Mouse (Mus musculus) mouse embryonic stem cell (cell line): ENCODE measurements around the gene Fcgr2b.

Experiments
- in situ Hi-C, 2 experiments: fragments of 300-500 bp; cut with MboI; formaldehyde crosslinking; loops; 1 replicate in 1 of 2; 3 replicates in 1 of 2; pipeline ENCODE4 v1.14.3; 2019 to 2020; ENCODE audit warnings: low sequenced_read_pairs in 2 of 2, low pct_unique_long_range_greater_than_20kb in 1 of 2, mixed read lengths in 1 of 2; ENCODE audit not compliant: unreplicated experiment in 1 of 2

The Fcgr2b gene

DNA sequence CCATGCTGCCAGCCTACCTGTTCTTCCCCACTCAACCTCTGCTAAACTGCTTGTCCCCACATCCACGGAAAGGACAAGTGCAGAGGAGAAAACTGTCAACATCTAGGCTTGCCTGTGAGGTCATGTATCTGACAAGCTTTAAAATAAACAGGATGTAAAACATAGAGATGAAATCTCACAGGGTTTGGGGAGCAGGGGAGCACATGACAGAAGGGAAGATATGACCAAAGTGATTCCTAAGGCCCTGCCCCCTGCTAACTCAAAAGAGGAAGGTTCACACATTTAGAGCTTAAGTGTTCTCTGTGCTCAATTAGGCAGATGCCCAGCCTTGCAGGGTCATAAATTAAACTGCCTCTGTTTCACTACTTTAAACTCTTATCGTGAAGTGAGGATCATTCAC is 42.0 kb downstream of the Fcgr2b start:
- in situ Hi-C loops, result no loop called here

DNA sequence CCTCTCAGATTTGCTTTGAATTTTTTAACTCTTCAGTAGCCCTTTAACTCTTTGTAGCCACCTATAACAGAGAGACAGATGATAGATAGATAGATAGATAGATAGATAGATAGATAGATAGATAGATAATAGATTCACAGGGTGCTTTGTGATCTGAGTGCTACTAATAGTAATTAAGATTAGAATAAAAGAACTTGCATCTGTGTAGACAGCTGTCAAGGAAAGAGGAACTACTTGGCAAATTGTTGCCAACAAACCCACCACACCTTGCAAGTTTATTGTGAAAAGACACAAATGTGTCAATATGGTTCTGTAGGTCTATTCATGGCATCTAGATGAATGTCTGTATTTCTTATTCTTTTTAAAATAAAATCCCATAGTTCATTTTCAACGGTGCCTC is 42.4 kb downstream of the Fcgr2b start:
- in situ Hi-C loops, result no loop called here

DNA sequence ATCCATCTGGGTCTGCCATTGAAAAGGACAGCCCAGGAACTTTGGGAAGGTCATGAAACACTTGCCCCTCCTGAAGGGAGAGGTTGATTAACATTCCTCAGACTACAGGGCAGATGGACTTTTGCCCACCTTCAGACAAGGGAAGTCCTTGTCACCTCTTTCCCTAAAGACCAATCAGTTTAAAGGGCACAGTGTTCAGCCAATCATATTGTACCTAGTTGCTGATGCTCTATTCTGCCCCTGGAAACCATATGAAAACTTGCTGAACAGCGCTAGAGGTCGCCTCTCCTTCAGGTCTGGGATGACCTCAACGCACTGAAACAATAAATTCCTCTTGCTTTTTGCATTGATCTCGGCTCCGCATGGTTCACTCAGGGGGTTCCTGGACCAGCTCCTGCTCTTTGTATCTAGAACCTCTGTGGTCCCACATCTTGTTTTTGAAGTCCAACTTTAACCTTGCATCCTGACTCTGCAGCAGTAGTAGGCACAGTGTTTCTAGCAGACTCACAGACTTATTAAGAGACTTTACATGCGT is 42.9 kb downstream of the Fcgr2b start:
- in situ Hi-C loops, result no loop called here

DNA sequence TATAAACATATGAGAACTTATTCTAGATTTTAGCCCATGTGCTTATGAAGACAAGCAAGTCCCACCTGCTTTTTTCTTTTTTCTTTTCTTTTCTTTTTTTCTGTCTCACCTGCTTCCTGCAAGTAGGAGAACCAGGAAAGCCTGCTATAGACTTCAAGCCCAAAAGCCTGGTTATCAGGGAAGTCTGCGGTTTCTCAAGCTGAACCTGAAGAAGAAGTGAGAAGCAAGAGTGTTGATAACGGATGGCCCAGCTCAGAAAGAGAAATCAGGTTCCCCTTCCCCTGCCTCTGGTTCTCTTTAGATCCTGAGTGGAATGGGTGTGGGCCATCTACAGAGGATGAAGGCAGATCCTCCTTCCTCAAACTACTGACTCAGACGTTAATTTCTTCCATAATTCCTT is 44.3 kb downstream of the Fcgr2b start:
- in situ Hi-C loops, result no loop called here

DNA sequence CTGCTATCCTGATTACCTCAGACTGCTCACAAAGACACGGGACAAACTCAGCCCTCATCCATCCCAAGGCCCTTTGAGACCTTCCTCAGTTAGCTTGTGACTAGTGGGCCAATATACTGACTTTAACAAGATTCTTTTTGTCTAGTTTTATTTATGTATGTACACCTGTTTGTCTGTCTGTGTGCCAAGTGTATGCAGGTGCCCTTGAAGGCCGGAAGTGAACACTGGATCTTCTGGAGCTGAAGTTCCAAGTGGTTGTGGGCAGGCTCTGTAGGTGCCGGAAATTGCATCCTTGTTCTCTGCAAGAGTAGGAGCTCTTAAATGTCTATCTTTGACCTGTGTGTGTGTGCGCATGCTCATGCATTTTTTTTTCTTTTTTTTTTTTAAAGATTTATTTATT is 47.1 kb downstream of the Fcgr2b start:
- in situ Hi-C loops, result no loop called here

DNA sequence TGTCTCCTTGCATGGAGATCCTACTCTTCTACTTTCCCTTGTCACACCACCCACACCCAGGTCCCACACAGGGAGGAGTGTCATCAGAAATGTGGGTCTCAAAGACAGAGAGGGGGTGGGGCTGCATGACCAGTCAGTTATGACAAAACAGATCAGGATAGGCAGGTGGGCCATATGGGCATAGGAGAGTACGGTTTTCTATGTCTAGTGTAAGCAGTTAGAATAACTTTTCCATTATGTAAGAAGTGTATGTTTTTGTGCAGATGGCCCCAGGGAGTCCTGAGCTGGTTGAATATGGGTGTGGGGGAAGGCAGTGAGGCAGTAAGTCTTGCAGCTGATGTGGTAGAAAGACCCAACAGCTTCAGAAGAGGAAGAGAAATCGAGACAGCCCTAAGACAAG is 47.9 kb downstream of the Fcgr2b start:
- in situ Hi-C loops, result no loop called here

DNA sequence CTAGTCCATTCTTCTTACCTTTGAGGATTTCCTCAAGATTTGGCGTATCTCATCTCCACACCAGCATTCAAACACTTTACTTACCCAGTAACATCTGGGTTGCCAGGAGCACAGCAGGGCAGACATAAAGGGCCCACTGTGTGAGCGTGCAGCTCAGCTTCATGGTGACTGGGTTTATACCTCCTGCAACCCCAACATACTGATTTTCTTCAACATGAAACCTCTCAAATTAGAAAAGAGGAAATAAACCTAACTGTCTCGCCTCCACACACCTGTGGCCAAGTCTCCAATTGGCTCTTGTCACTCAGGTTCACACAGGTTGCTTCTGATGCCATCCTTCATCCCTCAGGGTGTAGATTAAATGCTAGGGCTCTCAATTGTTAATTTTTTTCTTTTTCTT is 49.0 kb downstream of the Fcgr2b start, which contains the start of gene Fcrla:
TSS of gene Fcrla (minus strand) at position 206 of the 400 bp plus-strand sequence.
- in situ Hi-C loops, result no loop called here

DNA sequence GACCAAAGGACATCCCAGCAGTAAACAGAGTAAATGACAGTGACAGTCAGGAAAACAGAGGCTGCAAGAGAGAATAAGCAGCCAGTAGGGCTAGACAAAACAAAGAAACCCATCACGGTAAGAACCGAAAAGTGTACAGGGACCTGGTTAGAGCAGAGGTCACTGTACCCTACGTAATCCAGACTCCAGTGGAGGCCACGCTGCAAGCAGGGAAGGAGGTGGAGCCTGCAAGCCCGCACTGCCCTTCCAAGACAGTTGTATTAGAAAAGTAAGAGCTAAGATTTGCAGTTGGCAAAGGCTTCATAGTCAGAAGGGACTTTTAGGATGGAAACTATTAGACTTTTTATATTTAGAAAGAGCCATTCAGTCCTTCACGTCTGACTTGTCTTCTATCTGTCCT is 49.4 kb downstream of the Fcgr2b start:
- in situ Hi-C loops, result no loop called here

DNA sequence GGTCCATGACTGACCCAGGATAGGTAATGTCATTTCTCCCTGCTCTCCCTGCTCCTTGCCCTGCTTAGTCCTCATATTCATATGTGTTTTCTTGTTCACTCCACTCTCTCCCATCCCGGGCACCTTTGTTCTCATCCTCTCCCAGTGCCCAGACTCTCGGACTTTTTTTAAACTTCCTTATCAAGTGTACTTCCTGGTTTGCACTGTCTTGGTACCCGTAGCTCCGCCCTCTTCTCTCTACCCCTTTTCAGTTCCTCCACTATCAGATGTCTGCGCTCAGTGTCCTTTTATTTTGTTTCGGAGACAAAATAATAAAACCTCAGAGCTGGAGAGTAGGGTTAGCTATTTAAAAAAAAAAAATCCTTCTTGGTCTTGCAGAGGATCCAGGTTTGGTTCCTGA is 51.9 kb downstream of the Fcgr2b start:
- in situ Hi-C loops, result no loop called here

DNA sequence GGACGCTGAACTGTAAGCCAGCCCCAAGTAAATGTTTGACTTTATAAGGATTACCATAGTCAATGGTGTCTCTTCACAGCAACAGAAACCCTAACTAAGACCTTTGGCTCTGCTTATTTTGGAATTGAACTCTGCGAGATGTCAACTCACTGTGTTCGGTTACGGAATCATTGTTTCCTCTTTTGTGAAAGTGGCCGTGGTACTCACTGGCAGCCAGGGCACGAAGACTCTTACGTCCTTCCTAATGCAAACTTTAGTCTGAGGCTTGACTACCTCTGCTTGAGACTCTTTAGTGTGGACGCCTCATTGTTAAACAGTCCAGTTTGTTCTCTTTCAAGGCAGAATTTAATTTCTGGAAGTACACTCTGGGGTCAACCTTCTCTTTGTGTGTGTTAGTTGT is 57.0 kb downstream of the Fcgr2b start:
- in situ Hi-C loops, result no loop called here

DNA sequence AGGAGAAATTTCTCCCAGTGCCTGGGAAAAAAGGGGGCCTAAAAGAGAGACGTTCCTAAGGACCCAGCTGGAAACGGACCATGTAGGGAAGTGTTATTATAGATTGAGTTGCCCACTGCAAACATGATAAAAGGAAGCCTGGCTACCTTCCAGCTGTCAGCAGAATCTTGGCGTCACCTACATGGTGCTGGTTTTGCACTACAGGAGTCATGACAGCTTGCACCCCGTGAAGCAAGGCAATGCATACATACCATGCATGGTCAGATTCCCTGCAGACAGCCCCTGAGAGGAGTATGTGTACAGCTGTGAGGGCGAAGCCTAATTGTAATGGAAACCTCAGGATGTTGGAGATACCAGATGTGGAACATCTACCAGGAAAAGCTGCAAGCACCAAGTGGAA is 60.7 kb downstream of the Fcgr2b start:
- in situ Hi-C loops, result no loop called here

DNA sequence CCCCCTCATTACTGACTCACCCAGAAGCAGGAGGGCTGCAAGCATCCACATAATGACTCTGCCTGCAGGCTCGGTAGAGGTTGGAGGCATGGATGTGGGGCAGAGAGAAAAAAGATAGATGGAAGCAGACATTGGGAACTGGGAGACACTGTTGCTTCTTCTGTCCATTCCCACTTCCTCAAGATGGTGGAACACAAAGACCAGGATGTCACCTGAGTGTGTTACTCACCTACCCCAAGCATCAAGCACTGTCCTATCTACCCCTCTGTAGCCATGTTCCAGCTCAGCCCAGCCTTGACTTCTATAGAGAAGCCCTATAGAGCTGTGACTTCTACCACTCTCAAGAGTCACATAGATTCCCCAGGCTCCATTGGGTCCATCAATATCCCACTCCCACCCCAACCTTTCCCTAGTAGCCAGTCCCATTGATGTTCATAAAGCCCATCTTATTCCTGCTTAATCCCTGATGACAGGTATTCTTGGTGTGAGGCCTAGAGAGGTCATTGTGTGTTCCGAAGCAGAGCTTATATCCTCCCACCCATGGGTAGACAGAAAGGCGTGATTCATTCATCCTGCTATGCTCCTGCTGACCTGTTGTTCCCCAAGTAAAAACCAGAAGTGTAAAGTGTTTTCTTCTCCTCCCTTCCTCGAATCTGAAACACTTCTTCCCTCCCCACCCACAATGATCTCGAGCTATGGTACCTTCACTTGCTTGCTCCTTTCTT is 63.3 kb downstream of the Fcgr2b start, which contains the start of gene Fcrlb:
TSS of gene Fcrlb (minus strand) at position 51 of the 725 bp plus-strand sequence.
- in situ Hi-C loops, result no loop called here

DNA sequence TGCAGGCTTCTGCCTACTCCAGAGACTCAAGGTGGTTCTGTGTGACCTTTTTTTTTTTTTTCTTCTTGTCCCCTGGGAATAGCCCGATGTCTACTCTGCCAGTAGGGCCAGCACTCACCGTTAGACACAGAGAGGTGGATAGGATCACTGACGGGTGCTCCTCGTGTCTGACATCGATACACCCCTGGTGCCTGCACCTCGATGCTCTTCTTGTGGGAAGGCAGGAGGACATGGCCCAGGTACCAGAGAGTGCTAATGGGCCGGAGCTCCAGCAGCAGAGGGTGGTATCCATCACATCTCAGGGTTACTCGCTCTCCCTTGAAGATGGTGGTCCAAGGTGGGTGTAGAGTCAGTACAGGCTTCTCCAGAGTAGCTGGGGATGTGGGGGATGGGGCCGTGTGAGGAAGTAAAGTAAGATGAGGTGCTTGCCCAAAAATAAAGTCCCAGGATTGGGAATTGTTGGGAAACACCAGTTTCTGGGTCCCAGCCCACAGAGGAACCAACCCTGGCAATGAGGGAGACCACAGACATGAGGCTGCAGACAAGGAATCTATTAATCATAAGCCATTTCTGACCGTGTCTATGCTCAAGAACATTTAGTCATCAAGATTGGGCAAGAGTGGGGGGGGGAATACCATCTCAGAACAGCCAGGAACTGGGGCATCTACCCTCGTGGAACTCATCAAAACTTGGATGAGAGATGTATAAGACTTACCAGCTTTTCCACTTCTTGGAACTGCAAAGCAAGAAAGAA is 64.3 kb downstream of the Fcgr2b start:
- in situ Hi-C loops, result no loop called here
